Mouse (Mus musculus) hindbrain, embryonic 14.5 days (tissue): ENCODE results near the gene Arhgap15. TPM values are rescaled to one million over a fixed set of nuclear protein-coding genes. Genes with fewer than 3 reads are reported as not detected.

ENCODE experiments used
- ATAC-seq: fragments of 200-750 bp; cut with Nextera tagmentation; 2 replicates; pipeline ENCODE4 v1.8.0; 2017; ENCODE audit warnings: moderate number of reproducible peaks, mild to moderate bottlenecking, moderate TSS enrichment, moderate library complexity; ENCODE audit not compliant: low FRiP score
- DNase-seq: peaks from one replicate; pipeline ENCODE4 v3.0.0-alpha.2; 2015; ENCODE audit warnings: low spot score
- H3K27ac ChIP-seq: fragments of 300-500 bp; sonication (generic); 2 replicates; pipeline ENCODE4 v1.5.1; 2014; ENCODE audit warnings: mild to moderate bottlenecking, moderate library complexity
- H3K27me3 ChIP-seq: fragments of 300-500 bp; sonication (generic); 2 replicates; pipeline ENCODE4 v1.6.1; 2014; ENCODE audit warnings: mild to moderate bottlenecking, low read length, mixed read lengths; ENCODE audit not compliant: control insufficient read depth, insufficient read depth
- H3K36me3 ChIP-seq: fragments of 300-500 bp; sonication (generic); replicated peaks from 2 replicates; pipeline ENCODE4 v1.6.1; 2014; ENCODE audit not compliant: control insufficient read depth, insufficient read depth
- H3K4me1 ChIP-seq: fragments of 300-500 bp; sonication (generic); replicated peaks from 2 replicates; pipeline ENCODE4 v1.6.1; 2014; ENCODE audit warnings: antibody characterized with exemption, low read length, mixed read lengths; ENCODE audit not compliant: control insufficient read depth, insufficient read depth
- H3K4me2 ChIP-seq: fragments of 300-500 bp; sonication (generic); replicated peaks from 2 replicates; pipeline ENCODE4 v1.6.1; 2014; ENCODE audit warnings: mild to moderate bottlenecking, moderate library complexity
- H3K4me3 ChIP-seq: fragments of 300-500 bp; sonication (generic); replicated peaks from 2 replicates; pipeline ENCODE4 v1.5.1; 2014; ENCODE audit warnings: mild to moderate bottlenecking, low read length
- H3K9ac ChIP-seq: fragments of 300-500 bp; sonication (generic); 2 replicates; pipeline ENCODE4 v1.6.1; 2014
- H3K9me3 ChIP-seq: fragments of 300-500 bp; sonication (generic); 2 replicates; pipeline ENCODE4 v1.6.1; 2016; ENCODE audit warnings: low read length; ENCODE audit not compliant: control insufficient read depth
- WGBS: fragments of 180-500 bp; shearing (Covaris S2); extraction: QIAGEN DNeasy Blood & Tissue Kit; methylation state at CpG from one replicate; pipeline ENCODE4 v1.1.7; 2014; 5-methylcytosine and 5-hydroxymethylcytosine counted together
- polyA plus RNA-seq: library from polyadenylated mRNA; unstranded; fragments of >200 nt; fragmentation: Nextera tagmentation; extraction: Ambion mirVana; gene quantifications from 2 replicates; pipeline ENCODE4 v1.2.1, GENCODE M21; 2014

Arhgap15 gene
- polyA plus RNA-seq, 1 experiment from 2014 or later: 3.1 TPM

DNA sequence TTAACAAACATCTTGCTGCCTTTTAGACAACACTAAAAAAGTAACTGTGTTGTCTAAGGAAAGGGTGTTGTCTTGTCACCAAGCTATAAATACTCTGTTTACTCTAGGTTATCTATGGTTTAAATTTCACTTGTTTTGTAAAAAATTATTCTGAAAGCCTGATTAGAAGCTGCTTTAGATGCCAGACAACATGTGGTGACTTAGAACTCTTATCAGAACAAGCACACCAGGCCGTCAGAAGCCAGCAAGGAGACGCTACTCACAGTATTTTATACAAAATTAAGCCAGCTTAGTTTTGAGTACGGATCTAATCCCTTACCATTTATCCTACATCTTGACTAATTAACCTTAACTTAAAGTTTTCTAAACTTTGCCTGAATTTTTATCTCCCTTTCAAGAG is 44.5 kb downstream of the Arhgap15 start:
- Histone ChIP-seq H3K27ac (no peak overlapping the region), H3K27me3 (no peaks in the 10 kb centered on the region), H3K9ac (no peak overlapping the region), H3K4me2 (no peak overlapping the region), H3K4me1 (0 out of 2 replicates have a peak, but pooled peaks cover 10% of the 10 kb centered on the region), H3K9me3 (no peaks in the 10 kb centered on the region), H3K4me3 (no peak overlapping the region), H3K36me3 (no peaks in the 10 kb centered on the region)
- 91% methylated on average over 3 of the region's 3 CpGs for WGBS
- no peak for ATAC-seq
- no peak for DNase-seq

- no peaks in the 10 kb centered on the region for H3K9me3 ChIP-seq
- H3K4me1 ChIP-seq: no peaks in the 10 kb centered on the region
Observed at GRCm38 (mm10) chr2:43794700-43795099, 46.1 kb downstream of the Arhgap15 start.

DNA sequence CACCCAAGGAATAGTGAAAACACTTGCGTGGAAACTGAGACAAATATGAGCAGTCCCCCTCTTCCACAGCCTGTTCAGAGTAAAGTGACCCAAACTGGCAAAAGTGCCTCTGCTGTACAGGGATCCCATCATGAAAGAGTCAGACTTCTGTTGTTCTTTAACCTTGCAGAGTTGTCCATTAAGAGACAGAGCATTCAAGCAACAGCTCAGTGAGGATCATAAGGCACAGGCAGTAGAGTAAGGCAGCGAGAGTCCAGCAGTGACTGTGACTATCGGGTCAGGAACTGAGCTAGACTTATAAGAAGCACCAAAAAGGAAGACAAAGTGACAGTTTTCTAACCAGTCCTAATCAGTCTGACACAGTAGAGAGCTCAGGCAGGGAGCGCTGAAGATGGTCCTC is 47.8 kb downstream of the Arhgap15 start:
- 92% methylated on average over 4 of the region's 4 CpGs for WGBS
- Histone ChIP-seq H3K9me3 (no peaks in the 10 kb centered on the region), H3K27me3 (no peaks in the 10 kb centered on the region), H3K4me2 (no peak overlapping the region), H3K4me3 (no peak overlapping the region), H3K4me1 (no peaks in the 10 kb centered on the region), H3K36me3 (no peaks in the 10 kb centered on the region), H3K27ac (no peak overlapping the region), H3K9ac (no peak overlapping the region)
- ATAC-seq (no peak), DNase-seq (no peak)

More at GRCm38 (mm10) chr2:43794700-43795099, 46.1 kb downstream of the Arhgap15 start:
- no peaks in the 10 kb centered on the region for H3K27me3 ChIP-seq
- ATAC-seq (no peak), DNase-seq (no peak)
- 92% methylated on average over 5 of the region's 5 CpGs for WGBS
- no peak overlapping the region for H3K27ac ChIP-seq
- H3K4me3 ChIP-seq: no peak overlapping the region
- no peaks in the 10 kb centered on the region for H3K36me3 ChIP-seq
- H3K9ac ChIP-seq: no peak overlapping the region
- no peak overlapping the region for H3K4me2 ChIP-seq

DNA sequence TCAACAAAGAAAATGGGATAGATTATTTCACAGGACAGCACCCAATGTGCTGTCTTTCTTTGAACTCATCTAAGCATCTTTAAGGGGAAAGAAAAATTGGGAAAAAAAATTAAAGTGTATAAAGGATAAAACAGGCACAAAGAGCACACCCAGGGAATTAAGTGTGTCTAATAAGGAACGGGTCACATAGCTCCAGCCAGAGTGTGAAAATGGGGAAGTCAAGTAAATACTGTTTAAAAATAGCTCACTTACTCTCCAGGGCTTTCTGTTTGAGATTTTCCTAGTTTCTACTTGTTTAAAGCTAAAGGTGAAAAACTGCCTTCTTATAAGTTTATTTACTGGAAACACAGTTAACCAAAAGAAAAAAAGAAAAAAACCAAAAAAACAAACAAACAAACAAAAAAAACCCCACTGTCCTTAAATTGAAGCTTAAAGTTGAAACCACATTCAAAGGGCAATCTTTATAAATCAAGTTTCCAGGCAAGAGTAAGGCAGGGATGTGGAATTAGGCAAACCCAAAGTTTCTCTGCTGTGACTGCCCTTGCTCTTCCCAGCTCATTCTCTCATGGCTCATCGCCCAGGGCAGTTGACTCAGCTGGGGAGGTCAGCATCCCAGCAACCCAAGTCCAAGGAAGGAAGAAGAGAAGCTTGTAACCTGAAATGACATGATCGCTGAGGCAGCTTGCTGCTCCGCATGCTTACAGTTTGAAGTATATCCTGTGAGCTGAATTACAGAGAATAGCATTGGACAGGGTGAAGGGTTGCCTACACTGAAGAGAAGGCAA is 57.5 kb downstream of the Arhgap15 start:
- Histone ChIP-seq H3K4me3 (no peak overlapping the region), H3K9me3 (no peaks in the 10 kb centered on the region), H3K36me3 (no peaks in the 10 kb centered on the region), H3K27ac (no peak overlapping the region), H3K4me2 (no peak overlapping the region), H3K4me1 (no peaks in the 10 kb centered on the region), H3K9ac (no peak overlapping the region), H3K27me3 (no peaks in the 10 kb centered on the region)
- no peak for DNase-seq
- WGBS: 66% methylated on average over 4 of the region's 4 CpGs
- no peak for ATAC-seq

DNA sequence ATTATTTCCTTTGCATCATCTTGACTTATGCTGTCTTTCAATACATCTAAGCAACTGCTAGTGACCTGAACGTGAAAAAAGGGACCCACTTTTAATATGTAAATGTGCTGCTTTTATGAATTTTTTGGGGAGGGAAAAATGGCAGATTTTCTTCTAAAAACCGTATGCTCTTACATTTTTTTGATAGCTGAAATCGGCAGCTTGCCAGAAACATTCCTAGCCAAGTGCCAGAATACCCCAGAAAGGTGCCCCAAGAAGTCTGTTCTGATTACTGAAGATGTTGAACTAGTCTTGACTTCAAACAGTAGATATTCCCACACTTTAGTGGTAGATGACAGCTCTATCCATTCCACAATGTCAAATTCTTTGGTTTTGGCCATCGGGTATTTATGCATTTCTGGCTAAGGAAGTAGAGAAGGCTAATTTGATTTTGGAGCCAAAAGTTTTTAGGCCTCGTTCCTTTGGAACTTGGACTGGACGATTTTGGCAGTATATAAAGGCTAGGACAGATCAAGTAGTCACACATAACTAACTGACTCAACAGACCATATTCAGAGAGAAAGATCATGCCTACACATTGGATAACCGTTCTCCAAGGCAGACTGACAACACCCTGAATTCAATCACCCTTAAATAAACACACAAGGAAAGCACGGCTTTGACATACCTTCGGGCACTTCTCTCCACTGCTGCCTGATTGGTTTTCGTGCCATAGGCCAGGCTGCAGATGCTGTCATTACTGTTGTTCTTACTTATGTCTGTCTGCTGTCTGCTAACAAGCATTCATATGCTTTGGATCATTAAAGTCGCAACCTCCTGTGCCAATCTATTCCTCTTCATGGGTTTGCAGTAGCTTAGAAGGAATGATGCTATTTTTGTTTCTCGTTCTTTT is 67.5 kb downstream of the Arhgap15 start:
- DNase-seq (no peak), ATAC-seq (no peak)
- no peak overlapping the region for H3K4me2 ChIP-seq
- no peaks in the 10 kb centered on the region for H3K4me1 ChIP-seq
- no peak overlapping the region for H3K9ac ChIP-seq
- no peaks in the 10 kb centered on the region for H3K9me3 ChIP-seq
- WGBS: 78% methylated on average over 12 of the region's 12 CpGs
- H3K4me3 ChIP-seq: no peak overlapping the region
- H3K27ac ChIP-seq: no peak overlapping the region
- H3K36me3 ChIP-seq: no peaks in the 10 kb centered on the region
- H3K27me3 ChIP-seq: no peaks in the 10 kb centered on the region

GRCm38 (mm10) chr2:43816788-43817581 is 68.4 kb downstream of the Arhgap15 start:
- peak; percentile 40; the same call in 1 of the 2 replicates for ATAC-seq
- H3K36me3 ChIP-seq: no peaks in the 10 kb centered on the region

DNA sequence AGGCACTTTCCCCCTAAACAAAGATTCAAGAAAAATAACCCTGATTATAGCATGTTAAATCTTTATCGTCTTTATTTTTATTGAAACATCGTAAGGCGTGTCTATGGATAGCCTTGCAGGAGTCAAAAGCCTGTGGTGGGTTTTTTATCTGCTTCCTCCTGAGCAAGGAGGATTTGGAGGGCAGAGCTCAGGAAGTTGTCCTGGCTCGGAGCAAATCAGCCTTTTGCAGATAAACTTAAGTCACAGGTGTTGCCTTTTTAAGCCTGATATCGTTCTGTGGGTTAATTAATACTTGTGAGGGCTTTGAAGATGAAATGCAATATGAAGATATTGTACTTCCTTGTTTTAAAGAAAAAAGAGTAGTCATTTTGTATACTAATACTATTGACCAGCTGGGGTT is 87.3 kb downstream of the Arhgap15 start:
- DNase-seq (no peak), ATAC-seq (no peak)
- H3K27me3 ChIP-seq: no peaks in the 10 kb centered on the region
- no peak overlapping the region for H3K27ac ChIP-seq
- H3K4me3 ChIP-seq: no peak overlapping the region
- no peaks in the 10 kb centered on the region for H3K4me1 ChIP-seq
- no peak overlapping the region for H3K9ac ChIP-seq
- H3K4me2 ChIP-seq: no peak overlapping the region
- 92% methylated on average over 5 of the region's 5 CpGs for WGBS
- H3K36me3 ChIP-seq: no peaks in the 10 kb centered on the region
- no peaks in the 10 kb centered on the region for H3K9me3 ChIP-seq

More at GRCm38 (mm10) chr2:43816788-43817581, 68.4 kb downstream of the Arhgap15 start:
- H3K4me2 ChIP-seq: no peak overlapping the region
- H3K27me3 ChIP-seq: no peaks in the 10 kb centered on the region
- DNase-seq: peak; percentile 58
- no peaks in the 10 kb centered on the region for H3K4me1 ChIP-seq
- no peaks in the 10 kb centered on the region for H3K9me3 ChIP-seq
- no peak overlapping the region for H3K27ac ChIP-seq
- no peak overlapping the region for H3K9ac ChIP-seq
- H3K4me3 ChIP-seq: no peak overlapping the region
- 77% methylated on average over 8 of the region's 8 CpGs for WGBS

- Histone ChIP-seq H3K4me2 (no peak overlapping the region), H3K9me3 (no peaks in the 10 kb centered on the region), H3K36me3 (no peaks in the 10 kb centered on the region), H3K27ac (no peak overlapping the region), H3K27me3 (no peaks in the 10 kb centered on the region), H3K4me3 (no peak overlapping the region), H3K4me1 (no peaks in the 10 kb centered on the region), H3K9ac (no peak overlapping the region)
- ATAC-seq: no peak
- DNase-seq: no peak
- 80% methylated on average over 5 of the region's 5 CpGs for WGBS
Observed at GRCm38 (mm10) chr2:43841644-43842043, 93.0 kb downstream of the Arhgap15 start.

- ATAC-seq: no peak
- Histone ChIP-seq H3K9ac (no peak overlapping the region), H3K4me3 (no peak overlapping the region), H3K27me3 (no peaks in the 10 kb centered on the region), H3K9me3 (no peaks in the 10 kb centered on the region), H3K36me3 (no peaks in the 10 kb centered on the region), H3K4me2 (no peak overlapping the region), H3K27ac (no peak overlapping the region), H3K4me1 (no peaks in the 10 kb centered on the region)
- 60% methylated on average over 3 of the region's 3 CpGs for WGBS
- no peak for DNase-seq
Observed at GRCm38 (mm10) chr2:43851195-43851594, 102.6 kb downstream of the Arhgap15 start.
